Mouse (Mus musculus): ENCODE data around the gene Lama1. TPM values are rescaled to one million over a fixed set of nuclear protein-coding genes. Genes with fewer than 3 reads are reported as not detected.
"Not testable (repeated sequence)": the region's sequence is repeated elsewhere in the genome, so short reads cannot be mapped to it uniquely, and the experiment has no call there.

The Lama1 gene
- polyA plus RNA-seq, 1 experiment from 2014 or later = 24.1 TPM

DNA sequence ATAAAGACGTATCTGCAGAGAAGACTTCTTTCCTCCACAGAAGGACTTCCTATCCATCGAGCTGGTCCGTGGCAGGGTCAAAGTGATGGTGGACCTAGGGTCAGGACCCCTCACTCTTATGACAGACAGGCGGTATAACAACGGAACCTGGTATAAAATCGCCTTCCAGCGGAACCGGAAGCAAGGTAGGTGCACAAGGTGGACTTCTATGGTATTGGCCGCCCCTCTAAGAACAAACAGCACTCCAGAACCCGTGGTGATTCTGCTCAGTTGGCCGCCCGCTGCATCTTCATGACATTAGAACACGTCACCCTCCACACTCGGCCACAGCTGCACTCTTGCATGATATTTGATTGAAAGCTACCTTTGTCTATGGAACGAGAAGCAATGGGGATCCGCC, 112.1 kb downstream of the Lama1 start:
- no peak for DNase-seq (ENCODE audit: low spot score)
- peaks cover 98% of the 10 kb centered on the region for H3K36me3 ChIP-seq
- no peaks in the 10 kb centered on the region for H3K4me1 ChIP-seq
- 95% methylated on average over 16 of the region's 16 CpGs for WGBS
- H3K4me3 ChIP-seq = no peak overlapping the region
- no peak overlapping the region for H3K27ac ChIP-seq (replicated peaks)
- no peaks in the 10 kb centered on the region for H3K9me3 ChIP-seq (replicated peaks)
- H3K27me3 ChIP-seq (ENCODE audit: low read depth, poor library complexity, severe bottlenecking) = no peaks in the 10 kb centered on the region

DNA sequence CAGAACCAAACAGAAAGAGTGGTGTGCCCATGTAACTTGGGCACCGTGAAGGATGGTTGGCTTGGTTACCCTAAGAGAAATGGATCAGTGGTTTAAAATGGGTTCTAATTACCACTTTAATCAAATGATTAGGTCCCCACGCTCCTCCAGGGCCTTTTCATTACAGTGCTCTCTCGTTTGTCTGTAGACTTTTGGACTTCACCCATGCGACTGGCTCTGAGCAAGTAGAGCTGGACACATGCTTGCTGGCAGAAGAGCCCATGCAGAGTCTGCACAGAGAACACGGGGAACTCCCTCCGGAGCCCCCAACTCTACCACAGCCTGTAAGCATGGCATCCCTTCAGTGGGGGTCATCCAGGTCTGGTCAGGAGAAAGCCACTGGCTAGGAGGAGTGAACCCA, 116.6 kb downstream of the Lama1 start:
- H3K27ac ChIP-seq (replicated peaks) = no peak overlapping the region
- no peak for DNase-seq (ENCODE audit: low spot score)

GRCm38 (mm10) chr17:67815720-67816119, 118.7 kb downstream of the Lama1 start:
- no peak for DNase-seq (ENCODE audit: low spot score)
- peaks cover 97% of the 10 kb centered on the region for H3K36me3 ChIP-seq
- WGBS = 95% methylated on average over 11 of the region's 11 CpGs

More for the DNA sequence above, 116.6 kb downstream of the Lama1 start:
- peaks cover 100% of the 10 kb centered on the region for H3K36me3 ChIP-seq
- no peaks in the 10 kb centered on the region for H3K27me3 ChIP-seq (ENCODE audit: low read depth, poor library complexity, severe bottlenecking)
- no peak overlapping the region for H3K4me3 ChIP-seq
- H3K9me3 ChIP-seq (replicated peaks) = no peaks in the 10 kb centered on the region
- H3K4me1 ChIP-seq = no peaks in the 10 kb centered on the region
- WGBS = 95% methylated on average over 6 of the region's 6 CpGs

DNA sequence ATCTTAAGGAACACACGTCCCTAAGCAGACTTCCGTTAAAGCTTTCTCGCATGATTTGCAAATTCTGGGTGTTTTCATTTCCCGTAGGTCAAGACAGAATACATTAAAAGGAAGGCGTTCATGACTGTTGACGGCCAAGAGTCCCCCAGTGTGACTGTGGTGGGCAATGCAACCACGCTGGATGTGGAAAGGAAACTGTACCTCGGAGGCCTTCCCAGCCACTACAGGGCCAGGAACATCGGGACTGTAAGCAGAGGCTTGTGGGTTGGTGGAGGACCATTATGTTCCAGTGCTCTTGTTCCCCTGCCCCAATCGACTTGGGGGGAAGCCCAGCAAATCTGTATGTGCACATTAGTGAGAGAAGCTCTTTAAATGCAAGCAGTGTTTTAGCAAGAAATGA, 119.9 kb downstream of the Lama1 start:
- Histone ChIP-seq H3K36me3 (peaks cover 97% of the 10 kb centered on the region), H3K27me3 (ENCODE audit: low read depth, poor library complexity, severe bottlenecking) (no peaks in the 10 kb centered on the region), H3K27ac (replicated peaks) (no peak overlapping the region), H3K9me3 (replicated peaks) (no peaks in the 10 kb centered on the region), H3K4me3 (no peak overlapping the region), H3K4me1 (no peaks in the 10 kb centered on the region)
- no peak for DNase-seq (ENCODE audit: low spot score)
- 93% methylated on average over 10 of the region's 10 CpGs for WGBS

More at GRCm38 (mm10) chr17:67815720-67816119, 118.7 kb downstream of the Lama1 start:
- H3K27ac ChIP-seq (replicated peaks) = no peak overlapping the region
- H3K27me3 ChIP-seq (ENCODE audit: low read depth, poor library complexity, severe bottlenecking) = no peaks in the 10 kb centered on the region
- H3K9me3 ChIP-seq (replicated peaks) = no peaks in the 10 kb centered on the region
- no peaks in the 10 kb centered on the region for H3K4me1 ChIP-seq
- no peak overlapping the region for H3K4me3 ChIP-seq

GRCm38 (mm10) chr17:67827431-67827830, 130.4 kb downstream of the Lama1 start:
- Histone ChIP-seq H3K27ac (replicated peaks) (no peak overlapping the region), H3K36me3 (peaks cover 15% of the 10 kb centered on the region), H3K4me3 (no peak overlapping the region), H3K27me3 (ENCODE audit: low read depth, poor library complexity, severe bottlenecking) (no peaks in the 10 kb centered on the region), H3K4me1 (no peaks in the 10 kb centered on the region), H3K9me3 (replicated peaks) (peaks cover 13% of the 10 kb centered on the region)
- WGBS = 95% methylated on average over 3 of the region's 3 CpGs
- no peak for DNase-seq (ENCODE audit: low spot score)

DNA sequence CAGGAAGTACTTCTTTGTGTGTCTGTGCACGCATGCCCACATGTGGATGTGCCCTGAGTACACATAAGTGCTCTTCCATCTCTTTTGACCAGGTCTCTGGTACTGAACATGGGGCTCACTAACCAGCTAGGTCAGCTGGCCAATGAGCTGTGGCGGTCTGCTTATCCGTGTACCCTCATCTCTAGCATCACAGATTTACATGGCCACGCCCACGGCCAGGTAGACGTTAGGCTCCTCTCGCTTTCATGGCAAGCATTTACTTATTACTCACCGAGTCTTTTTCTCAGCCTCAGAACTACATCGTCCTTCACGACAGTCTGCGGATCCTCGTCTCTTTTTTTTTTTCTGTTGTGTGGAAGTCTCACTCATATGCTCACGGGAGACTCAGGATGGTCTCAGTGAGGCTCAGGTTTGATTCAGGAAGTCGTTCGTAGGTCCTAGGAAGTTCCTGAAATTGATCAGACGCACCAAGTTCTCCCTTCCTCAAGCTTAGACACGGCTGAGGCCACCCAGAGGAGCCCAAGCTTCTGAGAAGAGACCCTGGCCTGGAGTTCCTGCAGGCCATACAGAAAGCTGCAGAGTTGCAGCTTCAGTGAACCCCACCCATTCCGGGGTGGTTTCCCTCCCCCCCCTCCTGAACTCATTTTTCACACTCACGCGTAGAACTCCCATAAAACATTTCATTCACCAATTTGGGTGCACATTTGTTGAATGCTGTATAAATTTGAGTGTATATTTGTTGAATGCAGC, 139.3 kb downstream of the Lama1 start:
- Histone ChIP-seq H3K36me3 (no peaks in the 10 kb centered on the region), H3K9me3 (replicated peaks) (peaks cover 4% of the 10 kb centered on the region), H3K4me1 (no peaks in the 10 kb centered on the region), H3K4me3 (no peak overlapping the region), H3K27me3 (ENCODE audit: low read depth, poor library complexity, severe bottlenecking) (no peaks in the 10 kb centered on the region), H3K27ac (replicated peaks) (no peak overlapping the region)
- DNase-seq (ENCODE audit: low spot score) = no peak
- 94% methylated on average over 20 of the region's 20 CpGs for WGBS

- WGBS = 65% methylated on average over 17 of the region's 17 CpGs
- H3K4me1 ChIP-seq = no peaks in the 10 kb centered on the region
- H3K36me3 ChIP-seq = no peaks in the 10 kb centered on the region
- H3K9me3 ChIP-seq (replicated peaks) = peaks cover 4% of the 10 kb centered on the region
- peak; percentile 71 for DNase-seq (ENCODE audit: low spot score)
- H3K4me3 ChIP-seq = no peak overlapping the region
- no peaks in the 10 kb centered on the region for H3K27me3 ChIP-seq (ENCODE audit: low read depth, poor library complexity, severe bottlenecking)
- H3K27ac ChIP-seq (replicated peaks) = no peak overlapping the region
These were observed 140.5 kb downstream of the Lama1 start for GRCm38 (mm10) chr17:67837351-67838090.

DNA sequence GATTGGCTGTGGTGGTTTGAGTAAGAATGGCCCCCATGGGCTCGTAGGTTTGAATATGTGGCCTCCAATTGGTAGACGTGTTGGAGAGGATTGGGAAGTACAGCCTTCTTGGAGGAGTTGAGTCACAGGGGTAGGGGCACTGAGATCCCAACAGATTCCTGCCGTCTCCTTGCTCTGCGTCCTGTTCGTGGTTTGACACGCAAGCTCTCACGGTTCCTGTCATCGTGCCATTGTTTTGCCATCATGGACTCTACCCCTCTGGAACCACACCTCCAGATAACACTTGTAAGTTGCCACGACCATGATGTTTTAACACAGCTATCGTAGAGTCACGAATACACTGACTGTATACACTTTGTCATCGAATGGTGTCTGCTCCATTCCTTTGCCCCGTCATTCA, 141.9 kb downstream of the Lama1 start:
- Histone ChIP-seq H3K27me3 (ENCODE audit: low read depth, poor library complexity, severe bottlenecking) (no peaks in the 10 kb centered on the region), H3K4me1 (no peaks in the 10 kb centered on the region), H3K4me3 (no peak overlapping the region), H3K9me3 (replicated peaks) (peaks cover 4% of the 10 kb centered on the region), H3K36me3 (no peaks in the 10 kb centered on the region), H3K27ac (replicated peaks) (no peak overlapping the region)
- WGBS = 93% methylated on average over 13 of the region's 13 CpGs
- no peak for DNase-seq (ENCODE audit: low spot score)

- not testable (repeated sequence) for H3K27me3 ChIP-seq (ENCODE audit: low read depth, poor library complexity, severe bottlenecking); H3K4me3 ChIP-seq; H3K9me3 ChIP-seq (replicated peaks); H3K27ac ChIP-seq (replicated peaks); H3K36me3 ChIP-seq; DNase-seq (ENCODE audit: low spot score); H3K4me1 ChIP-seq
- WGBS = 95% methylated on average over 2 of the region's 2 CpGs
These were observed 144.4 kb downstream of the Lama1 start for GRCm38 (mm10) chr17:67841494-67841893.

DNA sequence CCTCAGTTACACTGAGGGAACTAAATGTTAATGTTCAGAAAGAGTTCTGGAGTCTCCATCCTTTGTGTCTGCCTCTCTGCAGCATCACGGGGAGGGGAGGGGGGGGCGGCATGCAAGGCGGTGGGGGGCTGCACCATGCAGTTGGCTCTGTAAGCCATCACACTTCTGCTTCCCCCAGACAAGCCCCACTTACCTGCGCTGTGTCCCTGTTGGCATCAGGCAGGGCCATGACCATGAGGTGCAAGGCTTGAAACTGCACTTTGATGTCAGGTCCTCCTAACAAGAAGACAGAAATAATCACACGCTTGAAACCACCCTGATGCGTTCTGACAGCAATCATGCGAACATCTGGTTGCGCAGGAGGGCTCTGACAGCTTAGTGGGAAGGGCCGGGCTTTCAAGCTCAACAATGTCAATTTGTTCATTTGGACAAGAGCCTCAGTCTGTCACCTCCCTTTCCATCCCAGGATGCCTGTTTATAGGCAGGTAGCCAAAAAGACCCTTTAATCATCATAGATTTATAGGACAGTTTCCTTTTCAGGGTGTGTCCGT, 164.1 kb downstream of the Lama1 start:
- WGBS = 93% methylated on average over 10 of the region's 10 CpGs
- no peak for DNase-seq (ENCODE audit: low spot score)
- no peaks in the 10 kb centered on the region for H3K9me3 ChIP-seq (replicated peaks)
- peaks cover 25% of the 10 kb centered on the region for H3K36me3 ChIP-seq
- H3K4me1 ChIP-seq = no peaks in the 10 kb centered on the region
- no peak overlapping the region for H3K27ac ChIP-seq (replicated peaks)
- H3K4me3 ChIP-seq = no peak overlapping the region
- H3K27me3 ChIP-seq (ENCODE audit: low read depth, poor library complexity, severe bottlenecking) = no peaks in the 10 kb centered on the region

- Histone ChIP-seq H3K9me3 (replicated peaks) (no peaks in the 10 kb centered on the region), H3K27ac (replicated peaks) (no peak overlapping the region), H3K36me3 (peaks cover 21% of the 10 kb centered on the region), H3K27me3 (ENCODE audit: low read depth, poor library complexity, severe bottlenecking) (no peaks in the 10 kb centered on the region), H3K4me3 (no peak overlapping the region), H3K4me1 (no peaks in the 10 kb centered on the region)
- peak; percentile 67 for DNase-seq (ENCODE audit: low spot score)
- 81% methylated on average over 16 of the region's 16 CpGs for WGBS
These were observed 164.9 kb downstream of the Lama1 start for GRCm38 (mm10) chr17:67861744-67862535.

DNA sequence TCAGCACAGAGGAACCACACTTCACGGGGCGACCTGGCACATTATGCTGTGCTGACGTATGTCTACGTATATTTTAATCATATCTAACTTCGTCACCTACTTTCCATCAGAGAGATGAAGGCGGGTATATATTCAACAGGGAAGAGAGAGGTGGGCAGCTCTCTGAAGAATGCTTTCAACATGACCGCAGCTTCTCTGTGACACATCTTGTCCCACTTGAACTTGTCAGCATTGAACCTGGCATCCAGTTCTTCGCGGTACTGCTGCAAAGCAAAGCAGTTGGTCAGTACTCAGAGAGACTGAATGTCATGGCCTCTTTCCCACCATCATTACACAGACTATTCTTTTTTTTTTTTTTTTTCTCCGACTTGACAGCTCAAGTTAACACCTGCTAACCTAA, 167.3 kb downstream of the Lama1 start:
- peaks cover 13% of the 10 kb centered on the region for H3K36me3 ChIP-seq
- no peak for DNase-seq (ENCODE audit: low spot score)
- H3K4me1 ChIP-seq = no peaks in the 10 kb centered on the region
- no peaks in the 10 kb centered on the region for H3K27me3 ChIP-seq (ENCODE audit: low read depth, poor library complexity, severe bottlenecking)
- no peaks in the 10 kb centered on the region for H3K9me3 ChIP-seq (replicated peaks)
- no peak overlapping the region for H3K4me3 ChIP-seq
- WGBS = 91% methylated on average over 10 of the region's 10 CpGs
- no peak overlapping the region for H3K27ac ChIP-seq (replicated peaks)

Data from midbrain, embryonic 10.5 days (tissue).